Mouse (Mus musculus): ENCODE measurements around the gene Tgm5. TPM values are rescaled to one million over a fixed set of nuclear protein-coding genes. Genes with fewer than 3 reads are reported as not detected.
"Not testable (repeated sequence)": the region's sequence is repeated elsewhere in the genome, so short reads cannot be mapped to it uniquely, and the experiment has no call there.

Gene Tgm5
- polyA plus RNA-seq, 1 experiment from 2014 or later = 0.09 TPM

DNA sequence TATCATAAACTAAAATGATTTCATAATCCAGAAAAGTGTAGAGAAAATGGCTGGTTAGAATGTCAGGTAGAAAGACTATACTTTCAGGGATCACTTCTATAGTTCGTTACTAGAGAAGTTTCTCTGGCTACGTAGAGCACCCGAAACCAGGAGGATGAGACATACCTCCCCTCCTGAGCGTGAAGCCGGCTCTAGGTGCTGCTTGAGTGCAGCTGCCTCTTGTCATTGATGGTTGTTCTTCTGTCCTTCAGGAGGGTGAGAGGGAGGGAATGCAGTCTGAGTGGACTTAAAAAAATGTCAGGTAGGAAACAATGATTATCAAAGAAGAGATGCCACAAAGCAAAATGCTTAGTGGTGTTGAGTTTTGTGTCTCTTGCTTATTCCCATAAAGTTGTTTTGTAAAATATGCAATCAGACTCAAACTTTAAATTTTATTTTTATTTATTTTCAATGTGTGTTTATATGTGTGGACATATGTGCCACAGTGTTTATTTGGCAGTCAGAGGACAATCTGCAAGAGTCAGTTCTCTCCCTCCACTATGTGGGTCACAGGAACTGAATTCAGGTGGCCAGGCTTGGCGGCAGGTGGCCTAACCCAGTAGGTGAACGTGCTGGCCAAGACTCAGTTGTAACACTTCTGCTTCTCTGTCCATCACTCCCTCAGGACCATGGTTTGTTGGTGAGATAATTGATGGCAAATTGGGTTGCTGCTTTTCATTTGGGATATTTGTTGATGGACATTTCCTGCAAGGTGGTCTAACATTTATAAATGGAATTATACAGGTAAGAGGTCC lies 81.4 kb downstream of the Tgm5 start:
- no peak overlapping the region for H3K9ac ChIP-seq (ENCODE audit: low read depth, low read length)
- 0 out of 2 replicates have a peak, but pooled peaks cover 3% of the 10 kb centered on the region for H3K36me3 ChIP-seq (ENCODE audit: control insufficient read depth, insufficient read depth, low read length)
- H3K4me1 ChIP-seq (ENCODE audit: control insufficient read depth, insufficient read depth, low read length) = peaks cover 6% of the 10 kb centered on the region
- 80% methylated on average over 7 of the region's 7 CpGs for WGBS
- H3K4me2 ChIP-seq (ENCODE audit: low read length) = no peak overlapping the region
- no peak overlapping the region for H3K4me3 ChIP-seq (ENCODE audit: low read depth, low read length)
- no peaks in the 10 kb centered on the region for H3K9me3 ChIP-seq (replicated peaks; ENCODE audit: control insufficient read depth, low read length, poor library complexity, severe bottlenecking)
- no peak for ATAC-seq
- H3K27me3 ChIP-seq (ENCODE audit: control insufficient read depth, insufficient read depth, low read depth, low read length) = no peaks in the 10 kb centered on the region
- no peak overlapping the region for H3K27ac ChIP-seq (ENCODE audit: low read length)

DNA sequence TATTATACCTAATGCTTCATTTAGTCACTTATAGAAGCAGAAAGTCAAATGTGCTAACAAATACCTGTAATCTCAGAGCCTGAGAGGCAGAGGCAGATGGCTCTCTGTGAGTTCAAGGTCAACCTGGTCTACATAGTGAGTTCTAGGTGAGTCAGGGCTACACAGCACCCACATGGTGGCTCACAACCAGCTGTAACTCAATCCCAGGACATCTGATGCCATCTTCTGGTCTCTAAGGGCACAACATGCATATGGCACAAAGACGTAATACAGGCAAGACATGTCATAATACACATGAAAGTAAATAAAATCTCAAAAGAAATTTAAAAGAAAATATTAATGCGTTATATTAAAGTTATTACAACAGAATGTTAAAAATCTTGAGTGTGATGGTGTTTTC lies 82.1 kb downstream of the Tgm5 start:
- Histone ChIP-seq H3K36me3 (ENCODE audit: control insufficient read depth, insufficient read depth, low read length) (0 out of 2 replicates have a peak, but pooled peaks cover 3% of the 10 kb centered on the region), H3K27me3 (ENCODE audit: control insufficient read depth, insufficient read depth, low read depth, low read length) (no peaks in the 10 kb centered on the region), H3K4me3 (ENCODE audit: low read depth, low read length) (no peak overlapping the region), H3K4me2 (ENCODE audit: low read length) (no peak overlapping the region), H3K9ac (ENCODE audit: low read depth, low read length) (no peak overlapping the region), H3K9me3 (replicated peaks; ENCODE audit: control insufficient read depth, low read length, poor library complexity, severe bottlenecking) (no peaks in the 10 kb centered on the region), H3K27ac (ENCODE audit: low read length) (no peak overlapping the region), H3K4me1 (ENCODE audit: control insufficient read depth, insufficient read depth, low read length) (0 out of 2 replicates have a peak, but pooled peaks cover 2% of the 10 kb centered on the region)
- no peak for ATAC-seq
- WGBS = 70% methylated on average over 2 of the region's 2 CpGs

DNA sequence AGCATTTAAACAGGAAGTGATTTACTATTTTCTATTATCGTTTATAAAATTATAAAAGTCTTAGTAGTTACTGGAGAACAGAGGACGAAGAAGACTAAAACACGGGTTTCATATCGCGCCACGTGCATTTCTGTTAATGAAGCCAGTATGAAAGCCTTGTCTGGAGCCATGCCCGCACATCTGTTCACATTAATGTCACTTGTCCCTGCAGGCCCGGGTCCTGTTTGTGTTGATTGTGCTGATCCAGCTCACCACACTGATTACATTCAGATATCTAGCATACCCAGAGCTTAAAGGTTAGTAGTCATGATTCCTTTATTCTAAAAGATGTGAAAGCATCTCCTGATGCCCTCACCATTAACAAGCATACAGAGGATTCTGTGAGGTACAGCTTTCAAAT lies 86.8 kb downstream of the Tgm5 start:
- Histone ChIP-seq H3K9ac (ENCODE audit: low read depth, low read length) (no peak overlapping the region), H3K4me1 (ENCODE audit: control insufficient read depth, insufficient read depth, low read length) (no peaks in the 10 kb centered on the region), H3K4me2 (ENCODE audit: low read length) (no peak overlapping the region), H3K27me3 (ENCODE audit: control insufficient read depth, insufficient read depth, low read depth, low read length) (no peaks in the 10 kb centered on the region), H3K4me3 (ENCODE audit: low read depth, low read length) (no peak overlapping the region), H3K9me3 (replicated peaks; ENCODE audit: control insufficient read depth, low read length, poor library complexity, severe bottlenecking) (no peaks in the 10 kb centered on the region), H3K27ac (ENCODE audit: low read length) (no peak overlapping the region), H3K36me3 (ENCODE audit: control insufficient read depth, insufficient read depth, low read length) (no peaks in the 10 kb centered on the region)
- WGBS = 88% methylated on average over 8 of the region's 8 CpGs
- no peak for ATAC-seq

DNA sequence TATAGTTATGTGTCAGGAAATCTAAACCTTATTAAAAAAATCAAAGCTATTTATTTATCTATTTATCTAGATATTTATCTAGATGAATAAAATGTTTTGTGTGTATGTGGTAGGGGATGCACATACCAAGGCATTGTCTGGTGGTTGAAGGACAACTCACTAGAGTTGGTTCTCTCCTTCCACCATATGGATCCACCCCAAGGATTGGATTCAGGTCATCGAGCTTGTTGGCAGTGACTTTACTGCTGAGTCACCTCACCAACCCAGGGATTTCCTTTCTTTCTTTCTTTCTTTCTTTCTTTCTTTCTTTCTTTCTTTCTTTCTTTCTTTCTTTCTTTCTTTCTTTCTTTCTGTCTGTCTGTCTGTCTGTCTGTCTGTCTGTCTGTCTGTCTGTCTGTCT lies 89.0 kb downstream of the Tgm5 start:
- H3K36me3 ChIP-seq (ENCODE audit: control insufficient read depth, insufficient read depth, low read length); ATAC-seq; H3K4me1 ChIP-seq (ENCODE audit: control insufficient read depth, insufficient read depth, low read length); H3K9me3 ChIP-seq (replicated peaks; ENCODE audit: control insufficient read depth, low read length, poor library complexity, severe bottlenecking); H3K27me3 ChIP-seq (ENCODE audit: control insufficient read depth, insufficient read depth, low read depth, low read length); H3K9ac ChIP-seq (ENCODE audit: low read depth, low read length); H3K4me3 ChIP-seq (ENCODE audit: low read depth, low read length); H3K27ac ChIP-seq (ENCODE audit: low read length); H3K4me2 ChIP-seq (ENCODE audit: low read length): not testable (repeated sequence)
- WGBS = 63% methylated on average over 1 of the region's 1 CpGs

Other genes starting within 250 kb of the Tgm5 start
- 5.2 and 6.0 TPM in 2 replicates for gene Cdan1, start 235.7 kb downstream of the Tgm5 start, polyA plus RNA-seq (2015; fragmentation: Nextera tagmentation; extraction: Ambion mirVana)
- gene Ttbk2, start 235.2 kb downstream of the Tgm5 start, polyA plus RNA-seq (2015; fragmentation: Nextera tagmentation; extraction: Ambion mirVana) = 11.1 and 12.4 TPM in 2 replicates
- gene Ubr1, start 115.1 kb downstream of the Tgm5 start, polyA plus RNA-seq (2015; fragmentation: Nextera tagmentation; extraction: Ambion mirVana) = 38.8 and 38.9 TPM in 2 replicates
- gene Tmem62, start 108.8 kb downstream of the Tgm5 start, polyA plus RNA-seq (2015; fragmentation: Nextera tagmentation; extraction: Ambion mirVana) = 12.9 and 13.1 TPM in 2 replicates
- 79.1 and 83.2 TPM in 2 replicates for gene Ccndbp1, start 77.4 kb downstream of the Tgm5 start, polyA plus RNA-seq (2015; fragmentation: Nextera tagmentation; extraction: Ambion mirVana)
- gene Epb42, start 48.8 kb downstream of the Tgm5 start, polyA plus RNA-seq (2015; fragmentation: Nextera tagmentation; extraction: Ambion mirVana) = 0.16 and 0.25 TPM in 2 replicates
- gene Tgm7, start 24.0 kb upstream of the Tgm5 start, polyA plus RNA-seq (2015; fragmentation: Nextera tagmentation; extraction: Ambion mirVana) = not detected in 2 replicates
- 24.3 and 30.3 TPM in 2 replicates for gene Adal, start 54.6 kb upstream of the Tgm5 start, polyA plus RNA-seq (2015; fragmentation: Nextera tagmentation; extraction: Ambion mirVana)
- gene Lcmt2, start 54.8 kb upstream of the Tgm5 start, polyA plus RNA-seq (2015; fragmentation: Nextera tagmentation; extraction: Ambion mirVana) = 20.3 and 20.4 TPM in 2 replicates
- 50.4 and 53.9 TPM in 2 replicates for gene Tubgcp4, start 84.8 kb upstream of the Tgm5 start, polyA plus RNA-seq (2015; fragmentation: Nextera tagmentation; extraction: Ambion mirVana)
- gene Zscan29, start 85.3 kb upstream of the Tgm5 start, polyA plus RNA-seq (2015; fragmentation: Nextera tagmentation; extraction: Ambion mirVana) = 6.8 and 7.0 TPM in 2 replicates
- gene Trp53bp1, start 185.6 kb upstream of the Tgm5 start, polyA plus RNA-seq (2015; fragmentation: Nextera tagmentation; extraction: Ambion mirVana) = 170 and 193 TPM in 2 replicates
- 17.0 and 20.1 TPM in 2 replicates for gene Map1a, start 203.8 kb upstream of the Tgm5 start, polyA plus RNA-seq (2015; fragmentation: Nextera tagmentation; extraction: Ambion mirVana)